18 mouse cellular contexts compared by ENCODE assay signal in genomic region chr8:116053043-116053442, GRCm38 (mm10).
DNase-seq lines count a peak whose midpoint lies in the region; ATAC-seq and TF ChIP-seq lines count a peak whose summit lies in the region.
"Had no signal": no experiment of that assay in that cellular context is flagged by ENCODE, and none has a peak within 500 bp of the region (broad histone marks: within the 10 kb centered on the region; RNA-seq: fewer than 3 reads in every experiment).

No protein-coding gene starts in this region.

- peaks cover 26% of the 10 kb centered on the region for H3K27me3 ChIP-seq in forebrain, embryonic 12.5 days
- no peaks in the 10 kb centered on the region for H3K27me3 ChIP-seq in forebrain, embryonic 16.5 days (replicated peaks; ENCODE audit: control insufficient read depth, insufficient read depth, low read length)
- peaks cover 56% of the 10 kb centered on the region for H3K27me3 ChIP-seq in hindbrain, embryonic 11.5 days (ENCODE audit: control insufficient read depth, insufficient read depth, low read length)
- H3K27me3 ChIP-seq in hindbrain, postnatal 0 days (ENCODE audit: insufficient read depth, low read length), result no peaks in the 10 kb centered on the region
- H3K27me3 ChIP-seq in midbrain, embryonic 13.5 days, result peaks cover 58% of the 10 kb centered on the region
- peaks cover 25% of the 10 kb centered on the region for H3K27me3 ChIP-seq in midbrain, embryonic 11.5 days (ENCODE audit: control insufficient read depth, insufficient read depth, low read length)
- H3K27me3 ChIP-seq: embryonic facial prominence, embryonic 12.5 days had no signal

- TF ChIP-seq CTCF in hindbrain, postnatal 0 days (IDR thresholded peaks at IDR 0.05; ENCODE audit: low read depth), result no peak
- TF ChIP-seq CTCF in layer of hippocampus, adult 2 months (conservative IDR thresholded peaks at IDR 0.05), result no peak

- H3K9ac ChIP-seq in forebrain, embryonic 12.5 days, result no peak overlapping the region
- no peak overlapping the region for H3K9ac ChIP-seq in forebrain, embryonic 16.5 days (replicated peaks; ENCODE audit: low read depth, low read length)
- H3K9ac ChIP-seq in hindbrain, embryonic 11.5 days (ENCODE audit: low read depth, low read length), result no peak overlapping the region
- H3K9ac ChIP-seq in hindbrain, postnatal 0 days (replicated peaks; ENCODE audit: low read length), result no peak overlapping the region
- no peak overlapping the region for H3K9ac ChIP-seq in midbrain, embryonic 13.5 days (replicated peaks)
- H3K9ac ChIP-seq in midbrain, embryonic 11.5 days (ENCODE audit: low read length), result no peak overlapping the region
- H3K9ac ChIP-seq: embryonic facial prominence, embryonic 12.5 days had no signal

- ATAC-seq in forebrain, embryonic 12.5 days (ENCODE audit: low FRiP score), result peak; percentile 56
- ATAC-seq in forebrain, embryonic 16.5 days, result no peak
- ATAC-seq in hindbrain, embryonic 11.5 days (ENCODE audit: low FRiP score), result peak; percentile 41; the same call in 1 of the 2 replicates
- ATAC-seq in hindbrain, postnatal 0 days, result no peak
- no peak; the same call in 1 of the 2 replicates for ATAC-seq in midbrain, embryonic 13.5 days
- ATAC-seq in midbrain, embryonic 11.5 days (ENCODE audit: low FRiP score), result no peak; the same call in 1 of the 2 replicates

- no peaks in the 10 kb centered on the region for H3K36me3 ChIP-seq in forebrain, embryonic 12.5 days (replicated peaks)
- H3K36me3 ChIP-seq in forebrain, embryonic 16.5 days (ENCODE audit: control insufficient read depth, insufficient read depth), result no peaks in the 10 kb centered on the region
- no peaks in the 10 kb centered on the region for H3K36me3 ChIP-seq in hindbrain, embryonic 11.5 days (ENCODE audit: control insufficient read depth, insufficient read depth, low read length)
- no peaks in the 10 kb centered on the region for H3K36me3 ChIP-seq in hindbrain, postnatal 0 days (ENCODE audit: insufficient read depth, low read length)
- no peaks in the 10 kb centered on the region for H3K36me3 ChIP-seq in midbrain, embryonic 13.5 days
- H3K36me3 ChIP-seq in midbrain, embryonic 11.5 days (ENCODE audit: control insufficient read depth, insufficient read depth, low read length), result no peaks in the 10 kb centered on the region
- H3K36me3 ChIP-seq: embryonic facial prominence, embryonic 12.5 days; heart, embryonic 10.5 days had no signal

- H3K9me3 ChIP-seq in forebrain, embryonic 12.5 days, result no peaks in the 10 kb centered on the region
- H3K9me3 ChIP-seq in forebrain, embryonic 16.5 days (ENCODE audit: control insufficient read depth, low read length), result no peaks in the 10 kb centered on the region
- H3K9me3 ChIP-seq in hindbrain, embryonic 11.5 days (ENCODE audit: control insufficient read depth, low read length), result no peaks in the 10 kb centered on the region
- no peaks in the 10 kb centered on the region for H3K9me3 ChIP-seq in hindbrain, postnatal 0 days (ENCODE audit: low read length)
- H3K9me3 ChIP-seq in midbrain, embryonic 13.5 days, result no peaks in the 10 kb centered on the region
- no peaks in the 10 kb centered on the region for H3K9me3 ChIP-seq in midbrain, embryonic 11.5 days (ENCODE audit: control insufficient read depth, low read length)
- H3K9me3 ChIP-seq: embryonic facial prominence, embryonic 12.5 days; heart, embryonic 10.5 days had no signal

- peak overlapping the region; percentile 70 for H3K27ac ChIP-seq in forebrain, embryonic 12.5 days
- H3K27ac ChIP-seq in forebrain, embryonic 16.5 days (ENCODE audit: low read length), result no peak overlapping the region
- no peak overlapping the region for H3K27ac ChIP-seq in hindbrain, embryonic 11.5 days (ENCODE audit: low read depth, low read length)
- H3K27ac ChIP-seq in hindbrain, postnatal 0 days, result no peak overlapping the region
- H3K27ac ChIP-seq in midbrain, embryonic 13.5 days, result peak overlapping the region; percentile 33; the same call in 1 of the 2 replicates
- H3K27ac ChIP-seq in midbrain, embryonic 11.5 days (ENCODE audit: low read depth, low read length), result no peak overlapping the region
- no peak overlapping the region for H3K27ac ChIP-seq in layer of hippocampus, adult 2 months
- H3K27ac ChIP-seq: embryonic facial prominence, embryonic 12.5 days; heart, embryonic 10.5 days had no signal

- DNase-seq in hindbrain, embryonic 11.5 days (ENCODE audit: low spot score), result no peak
- no peak for DNase-seq in hindbrain, postnatal 0 days (ENCODE audit: low spot score)
- no peak for DNase-seq in midbrain, embryonic 11.5 days (ENCODE audit: low spot score, missing footprints)
- no peak for DNase-seq in layer of hippocampus, adult 2 months (ENCODE audit: low spot score in 2 of 2)
- DNase-seq: adrenal gland, adult 2 months; adrenal gland, postnatal 25 days; cerebellum, adult 18-20 months; cerebellum, adult 9-11 months; cerebellum, postnatal 36 days; gastrocnemius, postnatal 36 days; heart, adult 18-20 months; heart, postnatal 10 days; kidney, adult 2 months had no signal

- 36% methylated on average over 6 of the region's 6 CpGs for WGBS in forebrain, embryonic 12.5 days
- 26% methylated on average over 6 of the region's 6 CpGs for WGBS in forebrain, embryonic 16.5 days
- 55% methylated on average over 6 of the region's 6 CpGs for WGBS in hindbrain, embryonic 11.5 days
- WGBS in hindbrain, postnatal 0 days, result 45% methylated on average over 6 of the region's 6 CpGs
- WGBS in midbrain, embryonic 13.5 days, result 45% methylated on average over 6 of the region's 6 CpGs
- 68% methylated on average over 6 of the region's 6 CpGs for WGBS in midbrain, embryonic 11.5 days

- no peak overlapping the region for H3K4me2 ChIP-seq in forebrain, embryonic 12.5 days
- no peak overlapping the region for H3K4me2 ChIP-seq in forebrain, embryonic 16.5 days (ENCODE audit: low read length)
- H3K4me2 ChIP-seq in hindbrain, embryonic 11.5 days (replicated peaks; ENCODE audit: low read depth, low read length), result no peak overlapping the region
- no peak overlapping the region for H3K4me2 ChIP-seq in hindbrain, postnatal 0 days (ENCODE audit: low read depth, low read length)
- no peak overlapping the region for H3K4me2 ChIP-seq in midbrain, embryonic 13.5 days (replicated peaks)
- H3K4me2 ChIP-seq in midbrain, embryonic 11.5 days, result no peak overlapping the region
- H3K4me2 ChIP-seq: embryonic facial prominence, embryonic 12.5 days had no signal

- H3K4me3 ChIP-seq in forebrain, embryonic 12.5 days (replicated peaks), result no peak overlapping the region
- no peak overlapping the region for H3K4me3 ChIP-seq in forebrain, embryonic 16.5 days (replicated peaks; ENCODE audit: low read length)
- no peak overlapping the region for H3K4me3 ChIP-seq in hindbrain, embryonic 11.5 days (ENCODE audit: low read depth, low read length)
- H3K4me3 ChIP-seq in hindbrain, postnatal 0 days (ENCODE audit: low read length), result no peak overlapping the region
- no peak overlapping the region for H3K4me3 ChIP-seq in midbrain, embryonic 13.5 days (replicated peaks)
- H3K4me3 ChIP-seq in midbrain, embryonic 11.5 days (ENCODE audit: low read depth, low read length), result no peak overlapping the region
- H3K4me3 ChIP-seq in layer of hippocampus, adult 2 months, result no peak overlapping the region
- H3K4me3 ChIP-seq: embryonic facial prominence, embryonic 12.5 days; heart, embryonic 10.5 days had no signal

- peaks cover 24% of the 10 kb centered on the region for H3K4me1 ChIP-seq in forebrain, embryonic 12.5 days
- H3K4me1 ChIP-seq in forebrain, embryonic 16.5 days (replicated peaks; ENCODE audit: control insufficient read depth, insufficient read depth, low read length), result peaks cover 9% of the 10 kb centered on the region
- peaks cover 3% of the 10 kb centered on the region for H3K4me1 ChIP-seq in hindbrain, embryonic 11.5 days (replicated peaks; ENCODE audit: control insufficient read depth, insufficient read depth, low read length)
- H3K4me1 ChIP-seq in hindbrain, postnatal 0 days (ENCODE audit: insufficient read depth, low read length), result no peaks in the 10 kb centered on the region
- peaks cover 20% of the 10 kb centered on the region for H3K4me1 ChIP-seq in midbrain, embryonic 13.5 days (replicated peaks)
- H3K4me1 ChIP-seq in midbrain, embryonic 11.5 days (ENCODE audit: control insufficient read depth, insufficient read depth, low read length), result peaks cover 18% of the 10 kb centered on the region
- H3K4me1 ChIP-seq: embryonic facial prominence, embryonic 12.5 days had no signal

Comparison
In these comparisons a context has a peak if more than half of its experiments do, and no peak if none do; other contexts are left out.
1. ATAC-seq: peak in forebrain, embryonic 12.5 days (single experiment) and hindbrain, embryonic 11.5 days (single experiment); none in forebrain, embryonic 16.5 days (single experiment), hindbrain, postnatal 0 days (single experiment), midbrain, embryonic 13.5 days (single experiment) and midbrain, embryonic 11.5 days (single experiment).
2. H3K27ac ChIP-seq: peak in forebrain, embryonic 12.5 days (single experiment) and midbrain, embryonic 13.5 days (single experiment); none in forebrain, embryonic 16.5 days (single experiment), hindbrain, embryonic 11.5 days (single experiment), hindbrain, postnatal 0 days (single experiment), midbrain, embryonic 11.5 days (single experiment) and layer of hippocampus, adult 2 months (single experiment).